In the genomic region with DNA sequence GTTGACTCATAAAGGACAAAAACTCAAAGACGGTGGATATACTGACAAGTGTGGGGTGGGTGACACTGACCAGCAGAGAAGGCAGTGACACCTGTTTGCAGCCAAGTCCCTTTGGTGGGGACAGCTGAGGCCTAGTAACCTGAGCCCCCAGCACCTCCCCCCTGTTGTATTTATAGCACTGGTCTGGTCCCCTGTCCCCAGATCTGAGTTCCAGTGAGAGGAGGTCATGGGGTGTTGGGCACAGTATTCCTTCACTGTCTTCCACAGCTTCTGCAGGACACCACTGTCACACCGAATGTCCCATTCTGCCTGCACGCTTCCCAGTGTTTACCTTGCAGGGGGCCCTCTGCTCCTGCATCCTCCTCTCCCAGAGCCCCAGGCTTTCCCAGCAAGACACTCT, we compare ENCODE assay signal across 14 mouse cellular contexts. TPM values are rescaled to one million over a fixed set of nuclear protein-coding genes. Genes with fewer than 3 reads are reported as not detected.
A peak's percentile ranks its signal among the peaks of the same experiment; 100 is the strongest.
DNase-seq lines count a peak whose midpoint lies in the region; ATAC-seq and TF ChIP-seq lines count a peak whose summit lies in the region.
"Had no signal": no experiment of that assay in that cellular context is flagged by ENCODE, and none has a peak within 500 bp of the region (broad histone marks: within the 10 kb centered on the region; RNA-seq: fewer than 3 reads in every experiment).

No protein-coding gene starts in this region.

- no peak for DNase-seq in kidney, adult 2 months
- no peak for DNase-seq in adrenal gland, adult 18-20 months (ENCODE audit: low spot score in 2 of 2)
- no peak for DNase-seq in retina, embryonic 14.5 days (ENCODE audit: low spot score)
- DNase-seq: embryo, embryonic 11 days; kidney, adult 8-10 months; left cerebral cortex, postnatal 4 days; thymus, adult 2 months had no signal

- H3K36me3 ChIP-seq in kidney, embryonic 16.5 days (ENCODE audit: insufficient read depth, low read length): no peaks in the 10 kb centered on the region
- H3K36me3 ChIP-seq in kidney, adult 2 months (ENCODE audit: control insufficient read depth, insufficient read depth, low read length): no peaks in the 10 kb centered on the region
- no peaks in the 10 kb centered on the region for H3K36me3 ChIP-seq in embryonic facial prominence, embryonic 15.5 days
- H3K36me3 ChIP-seq in heart, embryonic 11.5 days (ENCODE audit: control insufficient read depth, insufficient read depth, low read length): no peaks in the 10 kb centered on the region
- no peaks in the 10 kb centered on the region for H3K36me3 ChIP-seq in limb, embryonic 13.5 days

- H3K9me3 ChIP-seq in kidney, embryonic 16.5 days (ENCODE audit: low read length): no peaks in the 10 kb centered on the region
- H3K9me3 ChIP-seq in embryonic facial prominence, embryonic 15.5 days (replicated peaks): no peaks in the 10 kb centered on the region
- H3K9me3 ChIP-seq in heart, embryonic 11.5 days (replicated peaks; ENCODE audit: control insufficient read depth, low read length): no peaks in the 10 kb centered on the region
- no peaks in the 10 kb centered on the region for H3K9me3 ChIP-seq in limb, embryonic 13.5 days

- no peak overlapping the region for H3K4me3 ChIP-seq in kidney, embryonic 16.5 days (ENCODE audit: low read length)
- no peak overlapping the region for H3K4me3 ChIP-seq in kidney, adult 2 months (ENCODE audit: insufficient read depth, low read depth, low read length)
- H3K4me3 ChIP-seq in embryonic facial prominence, embryonic 15.5 days (replicated peaks): no peak overlapping the region
- peak overlapping the region; percentile 64; the same call in 1 of the 2 replicates for H3K4me3 ChIP-seq in heart, embryonic 11.5 days (ENCODE audit: low read depth, low read length)
- no peak overlapping the region; the same call in 1 of the 2 replicates for H3K4me3 ChIP-seq in limb, embryonic 13.5 days

- no peak for TF ChIP-seq POLR2A in kidney, adult 2 months (IDR thresholded peaks at IDR 0.05; ENCODE audit: low read depth, low read length)

- ATAC-seq in kidney, embryonic 16.5 days (ENCODE audit: low FRiP score, low TSS enrichment): no peak
- peak; percentile 9; the same call in 1 of the 2 replicates for ATAC-seq in embryonic facial prominence, embryonic 15.5 days (ENCODE audit: insufficient number of reproducible peaks, low FRiP score, low TSS enrichment, low read depth)
- no peak for ATAC-seq in heart, embryonic 11.5 days (replicated peaks; ENCODE audit: insufficient number of reproducible peaks, low FRiP score, low TSS enrichment)
- 0 out of 2 replicates have a peak, but pooled peaks have one; percentile 12 for ATAC-seq in limb, embryonic 13.5 days (ENCODE audit: low FRiP score, low read depth)
- ATAC-seq in CD4-positive, CD25-positive, alpha-beta regulatory T cell, adult 4 months: no peak

- H3K9ac ChIP-seq in kidney, embryonic 16.5 days (replicated peaks; ENCODE audit: low read length): 0 out of 2 replicates have a peak overlapping the region, but pooled peaks have one; percentile 14
- H3K9ac ChIP-seq in embryonic facial prominence, embryonic 15.5 days: no peak overlapping the region
- no peak overlapping the region for H3K9ac ChIP-seq in heart, embryonic 11.5 days (ENCODE audit: low read depth, low read length)
- no peak overlapping the region for H3K9ac ChIP-seq in limb, embryonic 13.5 days

- 17% methylated on average over 3 of the region's 3 CpGs for WGBS in kidney, embryonic 16.5 days
- WGBS in kidney, adult 2 months: 51% methylated on average over 3 of the region's 3 CpGs
- 21% methylated on average over 3 of the region's 3 CpGs for WGBS in embryonic facial prominence, embryonic 15.5 days
- WGBS in heart, embryonic 11.5 days (ENCODE audit: insufficient replicate concordance): 16% methylated on average over 3 of the region's 3 CpGs
- 7% methylated on average over 3 of the region's 3 CpGs for WGBS in limb, embryonic 13.5 days

- TF ChIP-seq CTCF in kidney, adult 2 months (conservative IDR thresholded peaks at IDR 0.05; ENCODE audit: insufficient read depth, insufficient read length, low read depth, low read length): no peak

- peak overlapping the region; percentile 88 for H3K27ac ChIP-seq in kidney, embryonic 16.5 days (ENCODE audit: low read length)
- H3K27ac ChIP-seq in kidney, adult 2 months (ENCODE audit: insufficient read depth, low read depth, low read length): no peak overlapping the region
- H3K27ac ChIP-seq in embryonic facial prominence, embryonic 15.5 days (replicated peaks): peak overlapping the region; percentile 95
- peak overlapping the region; percentile 89 for H3K27ac ChIP-seq in heart, embryonic 11.5 days (ENCODE audit: low read depth, low read length)
- no peak overlapping the region for H3K27ac ChIP-seq in limb, embryonic 13.5 days
- H3K27ac ChIP-seq: macrophage had no signal

- peaks cover 47% of the 10 kb centered on the region for H3K4me1 ChIP-seq in kidney, embryonic 16.5 days (ENCODE audit: insufficient read depth, low read length)
- H3K4me1 ChIP-seq in kidney, adult 2 months (ENCODE audit: control insufficient read depth, insufficient read depth, low read length): 0 out of 2 replicates have a peak, but pooled peaks cover 5% of the 10 kb centered on the region
- peaks cover 56% of the 10 kb centered on the region for H3K4me1 ChIP-seq in embryonic facial prominence, embryonic 15.5 days
- peaks cover 51% of the 10 kb centered on the region for H3K4me1 ChIP-seq in heart, embryonic 11.5 days (ENCODE audit: control insufficient read depth, insufficient read depth, low read length)
- H3K4me1 ChIP-seq in limb, embryonic 13.5 days: peaks cover 50% of the 10 kb centered on the region

- H3K27me3 ChIP-seq in kidney, embryonic 16.5 days (ENCODE audit: insufficient read depth, low read length): no peaks in the 10 kb centered on the region
- no peaks in the 10 kb centered on the region for H3K27me3 ChIP-seq in kidney, adult 2 months (replicated peaks; ENCODE audit: control insufficient read depth, insufficient read depth, low read length)
- H3K27me3 ChIP-seq in embryonic facial prominence, embryonic 15.5 days: no peaks in the 10 kb centered on the region
- no peaks in the 10 kb centered on the region for H3K27me3 ChIP-seq in heart, embryonic 11.5 days (ENCODE audit: control insufficient read depth, insufficient read depth, low read length)
- peaks cover 4% of the 10 kb centered on the region; the same call in 1 of the 2 replicates for H3K27me3 ChIP-seq in limb, embryonic 13.5 days

- H3K4me2 ChIP-seq in kidney, embryonic 16.5 days (replicated peaks; ENCODE audit: low read depth, low read length): peak overlapping the region; percentile 28
- H3K4me2 ChIP-seq in embryonic facial prominence, embryonic 15.5 days (replicated peaks): 0 out of 2 replicates have a peak overlapping the region, but pooled peaks have one; percentile 12
- H3K4me2 ChIP-seq in heart, embryonic 11.5 days: peak overlapping the region; percentile 83
- peak overlapping the region; percentile 89; the same call in 1 of the 2 replicates for H3K4me2 ChIP-seq in limb, embryonic 13.5 days (replicated peaks)

RNA-seq across cellular contexts. Expression of gene Hrc, which starts 0.5 kb away (rescaled TPM):
- polyA plus RNA-seq in kidney, embryonic 16.5 days (2015; fragmentation: Nextera tagmentation; extraction: Ambion mirVana): 1.7 and 1.8 TPM in 2 replicates
- polyA plus RNA-seq in kidney, adult 2 months (2012; rRNA removed): 0.14 and 3.2 TPM in 2 replicates
- polyA plus RNA-seq in embryonic facial prominence, embryonic 15.5 days (2015; fragmentation: Nextera tagmentation; extraction: Ambion mirVana): 8.7 and 10.6 TPM in 2 replicates
- 24.3 and 30.1 TPM in 2 replicates for polyA plus RNA-seq in heart, embryonic 11.5 days (2014; fragmentation: Nextera tagmentation; extraction: Ambion mirVana)
- 3.9 and 4.3 TPM in 2 replicates for polyA plus RNA-seq in limb, embryonic 13.5 days (2015; fragmentation: Nextera tagmentation; extraction: Ambion mirVana)
- under 1 TPM; 0.17 to 0.83 TPM for total RNA-seq in adrenal gland, adult 18-20 months (2021)
- polyA plus RNA-seq in CD4-positive, CD25-positive, alpha-beta regulatory T cell, adult 4 months (2017; shearing (Covaris generic)): not detected
- polyA plus RNA-seq: macrophage had no signal

RNA-seq across cellular contexts. Expression of gene Trpm4, which starts 1.0 kb away (rescaled TPM):
- polyA plus RNA-seq in kidney, embryonic 16.5 days (2015; fragmentation: Nextera tagmentation; extraction: Ambion mirVana): 22.3 and 23.6 TPM in 2 replicates
- polyA plus RNA-seq in kidney, adult 2 months (2012; rRNA removed): 17.9 and 18.2 TPM in 2 replicates
- polyA plus RNA-seq in embryonic facial prominence, embryonic 15.5 days (2015; fragmentation: Nextera tagmentation; extraction: Ambion mirVana): 21.9 and 23.9 TPM in 2 replicates
- 7.0 and 9.8 TPM in 2 replicates for polyA plus RNA-seq in heart, embryonic 11.5 days (2014; fragmentation: Nextera tagmentation; extraction: Ambion mirVana)
- 15.8 and 19.6 TPM in 2 replicates for polyA plus RNA-seq in limb, embryonic 13.5 days (2015; fragmentation: Nextera tagmentation; extraction: Ambion mirVana)
- 10 to 100 TPM in 1 of 2 experiments, 1 to 10 TPM in 1; 7.8 to 11.0 TPM for total RNA-seq in adrenal gland, adult 18-20 months (2021)
- polyA plus RNA-seq in CD4-positive, CD25-positive, alpha-beta regulatory T cell, adult 4 months (2017; shearing (Covaris generic)): 10 to 100 TPM; 11.7 to 15.9 TPM

RNA-seq across cellular contexts. Expression of gene Ppfia3, which starts 32.2 kb away (rescaled TPM):
- 5.1 and 6.3 TPM in 2 replicates for polyA plus RNA-seq in kidney, embryonic 16.5 days (2015; fragmentation: Nextera tagmentation; extraction: Ambion mirVana)
- polyA plus RNA-seq in kidney, adult 2 months (2012; rRNA removed): 0.50 and 0.64 TPM in 2 replicates
- 8.5 and 10.1 TPM in 2 replicates for polyA plus RNA-seq in embryonic facial prominence, embryonic 15.5 days (2015; fragmentation: Nextera tagmentation; extraction: Ambion mirVana)
- polyA plus RNA-seq in heart, embryonic 11.5 days (2014; fragmentation: Nextera tagmentation; extraction: Ambion mirVana): 2.0 and 3.7 TPM in 2 replicates
- polyA plus RNA-seq in limb, embryonic 13.5 days (2015; fragmentation: Nextera tagmentation; extraction: Ambion mirVana): 5.2 and 6.9 TPM in 2 replicates
- 1 to 10 TPM; 1.7 to 3.2 TPM for total RNA-seq in adrenal gland, adult 18-20 months (2021)
- polyA plus RNA-seq in CD4-positive, CD25-positive, alpha-beta regulatory T cell, adult 4 months (2017; shearing (Covaris generic)): not detected
- polyA plus RNA-seq: macrophage had no signal

RNA-seq across cellular contexts. Expression of gene Lin7b, which starts 35.8 kb away (rescaled TPM):
- polyA plus RNA-seq in kidney, embryonic 16.5 days (2015; fragmentation: Nextera tagmentation; extraction: Ambion mirVana): 1.7 and 1.9 TPM in 2 replicates
- 2.7 and 3.9 TPM in 2 replicates for polyA plus RNA-seq in kidney, adult 2 months (2012; rRNA removed)
- 3.8 and 4.0 TPM in 2 replicates for polyA plus RNA-seq in embryonic facial prominence, embryonic 15.5 days (2015; fragmentation: Nextera tagmentation; extraction: Ambion mirVana)
- 1.6 and 1.7 TPM in 2 replicates for polyA plus RNA-seq in heart, embryonic 11.5 days (2014; fragmentation: Nextera tagmentation; extraction: Ambion mirVana)
- polyA plus RNA-seq in limb, embryonic 13.5 days (2015; fragmentation: Nextera tagmentation; extraction: Ambion mirVana): 1.4 and 2.5 TPM in 2 replicates
- total RNA-seq in adrenal gland, adult 18-20 months (2021): 1 to 10 TPM; 1.3 to 1.7 TPM
- not detected for polyA plus RNA-seq in CD4-positive, CD25-positive, alpha-beta regulatory T cell, adult 4 months (2017; shearing (Covaris generic))
- polyA plus RNA-seq: macrophage had no signal

RNA-seq across cellular contexts. Expression of gene Slc6a21, which starts 57.3 kb away (rescaled TPM):
- polyA plus RNA-seq in kidney, embryonic 16.5 days (2015; fragmentation: Nextera tagmentation; extraction: Ambion mirVana): not detected in 2 replicates
- 0.14 and 0.19 TPM in 2 replicates for polyA plus RNA-seq in kidney, adult 2 months (2012; rRNA removed)
- not detected in 2 replicates for polyA plus RNA-seq in embryonic facial prominence, embryonic 15.5 days (2015; fragmentation: Nextera tagmentation; extraction: Ambion mirVana)
- not detected in 2 replicates for polyA plus RNA-seq in heart, embryonic 11.5 days (2014; fragmentation: Nextera tagmentation; extraction: Ambion mirVana)
- polyA plus RNA-seq in limb, embryonic 13.5 days (2015; fragmentation: Nextera tagmentation; extraction: Ambion mirVana): not detected in 2 replicates
- under 1 TPM in 1 of 2 experiments, not detected in 1; 0.19 TPM for total RNA-seq in adrenal gland, adult 18-20 months (2021)
- not detected for polyA plus RNA-seq in CD4-positive, CD25-positive, alpha-beta regulatory T cell, adult 4 months (2017; shearing (Covaris generic))
- total RNA-seq: left cerebral cortex, postnatal 4 days had no signal
- polyA plus RNA-seq: macrophage; neural tube, embryonic 14.5 days had no signal

Comparison
In these comparisons a context has a peak if more than half of its experiments do, and no peak if none do; other contexts are left out.
1. H3K27ac ChIP-seq: peak in kidney, embryonic 16.5 days (single experiment), embryonic facial prominence, embryonic 15.5 days (single experiment) and heart, embryonic 11.5 days (single experiment); none in kidney, adult 2 months (single experiment) and limb, embryonic 13.5 days (single experiment).
2. ATAC-seq: peak in embryonic facial prominence, embryonic 15.5 days (single experiment) and limb, embryonic 13.5 days (single experiment); none in kidney, embryonic 16.5 days (single experiment), heart, embryonic 11.5 days (single experiment) and CD4-positive, CD25-positive, alpha-beta regulatory T cell, adult 4 months (single experiment).
3. H3K4me2 ChIP-seq: peak in every context shown above with its lines; median percentile 89 in limb, embryonic 13.5 days; 83 in heart, embryonic 11.5 days; 28 in kidney, embryonic 16.5 days; 12 in embryonic facial prominence, embryonic 15.5 days.